Mouse (Mus musculus) kidney, adult 2 months (tissue): Measurements from ENCODE around the gene Ambra1. TPM values are rescaled to one million over a fixed set of nuclear protein-coding genes. Genes with fewer than 3 reads are reported as not detected.

Source experiments
- DNase-seq: peaks from one replicate; pipeline ENCODE4 v3.0.0; 2021
- H3K27ac ChIP-seq: fragments of 200-500 bp; 2 replicates; pipeline ENCODE4 v1.5.1; 2012; ENCODE audit warnings: low read depth, low read length, control low read depth, inconsistent platforms; ENCODE audit not compliant: insufficient read depth
- H3K27me3 ChIP-seq: fragments of 200-500 bp; replicated peaks from 2 replicates; pipeline ENCODE4 v1.6.1; 2012; ENCODE audit warnings: mild to moderate bottlenecking, moderate library complexity, low read length, inconsistent platforms; ENCODE audit not compliant: control insufficient read depth, insufficient read depth
- H3K36me3 ChIP-seq: fragments of 200-500 bp; 2 replicates; pipeline ENCODE4 v1.6.1; 2012; ENCODE audit warnings: mild to moderate bottlenecking, moderate library complexity, low read length, inconsistent platforms; ENCODE audit not compliant: control insufficient read depth, insufficient read depth
- H3K4me1 ChIP-seq: fragments of 200-500 bp; 2 replicates; pipeline ENCODE4 v1.6.1; 2011; ENCODE audit warnings: low read length; ENCODE audit not compliant: control insufficient read depth, insufficient read depth
- H3K4me3 ChIP-seq: fragments of 200-500 bp; 2 replicates; pipeline ENCODE4 v1.5.1; 2011; ENCODE audit warnings: mild to moderate bottlenecking, low read depth, low read length, control low read depth; ENCODE audit not compliant: insufficient read depth
- CTCF ChIP-seq: fragments of 200-500 bp; conservative IDR thresholded peaks from 2 replicates; pipeline ENCODE4 v1.5.1; 2011; ENCODE audit warnings: low read depth, mild to moderate bottlenecking, control low read depth, low read length, moderate library complexity, mixed read lengths; ENCODE audit not compliant: insufficient read depth, insufficient read length
- POLR2A ChIP-seq: fragments of 200-500 bp; IDR thresholded peaks from one replicate; pipeline ENCODE4 v1.6.1; 2011; ENCODE audit warnings: low read depth, low read length, control low read depth
- whole genome bisulfite sequencing: fragments of 180-500 bp; shearing (Covaris S2); methylation state at CpG from one replicate; pipeline ENCODE4 v1.1.7; 2018; 5-methylcytosine and 5-hydroxymethylcytosine counted together
- polyA plus RNA-seq: library from polyadenylated mRNA; depleted of rRNA; stranded (reverse); fragments of >200 nt; gene quantifications from 2 replicates; pipeline ENCODE4 v1.2.3, GENCODE M21; 2012

The Ambra1 gene
- polyA plus RNA-seq, 1 experiment: 34.5 TPM

DNA sequence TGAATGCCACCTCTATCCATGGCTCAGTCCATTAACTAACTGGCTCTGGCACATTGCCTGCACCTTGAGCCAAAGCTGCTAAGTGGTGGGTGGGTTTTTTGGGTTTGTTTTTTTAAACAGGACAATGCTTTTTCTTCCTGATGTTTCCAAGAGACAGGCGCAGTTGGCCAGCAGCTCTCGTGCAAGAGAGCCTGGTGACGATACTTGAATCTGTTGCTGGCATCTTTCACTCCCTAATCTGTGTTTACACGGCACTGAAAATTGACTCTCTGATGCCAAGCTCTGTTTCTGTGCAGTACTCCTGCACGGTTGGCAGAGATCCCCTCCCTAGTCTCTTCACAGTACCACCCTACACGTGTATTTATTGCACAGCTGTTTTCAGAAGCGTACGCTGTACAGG is 140.8 kb downstream of the Ambra1 start:
- H3K27me3 ChIP-seq: no peaks in the 10 kb centered on the region
- H3K36me3 ChIP-seq: no peaks in the 10 kb centered on the region
- H3K4me1 ChIP-seq: 0 out of 2 replicates have a peak, but pooled peaks cover 3% of the 10 kb centered on the region
- no peak overlapping the region for H3K27ac ChIP-seq
- no peak for TF ChIP-seq CTCF
- TF ChIP-seq POLR2A: no peak
- DNase-seq: peak; percentile 4
- no peak overlapping the region for H3K4me3 ChIP-seq
- 56% methylated on average over 8 of the region's 8 CpGs for WGBS

- H3K27me3 ChIP-seq: no peaks in the 10 kb centered on the region
Observed at GRCm38 (mm10) chr2:91871225-91871624, 141.3 kb downstream of the Ambra1 start.

DNA sequence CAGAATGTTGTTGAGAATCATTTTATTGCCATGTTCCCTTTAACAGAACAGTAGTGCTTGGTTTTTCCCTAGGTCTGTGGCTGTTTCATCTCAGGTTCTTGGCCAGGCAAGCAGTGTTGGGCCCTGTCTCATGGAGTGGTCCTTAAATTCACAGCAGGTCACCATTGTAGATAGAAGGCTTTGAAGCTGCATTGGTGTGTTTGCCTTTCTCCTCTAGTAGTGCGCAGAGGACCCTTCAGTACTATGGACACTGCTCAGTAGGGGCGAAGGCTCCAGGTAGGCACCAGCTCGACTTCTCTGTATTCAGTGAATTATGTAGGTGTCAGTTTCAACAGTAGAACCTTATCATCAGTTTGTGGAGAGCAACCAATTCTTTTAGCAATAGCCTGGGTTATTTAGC is 142.7 kb downstream of the Ambra1 start:
- Histone ChIP-seq H3K27ac (no peak overlapping the region), H3K27me3 (no peaks in the 10 kb centered on the region), H3K36me3 (peaks cover 1% of the 10 kb centered on the region; the same call in 1 of the 2 replicates), H3K4me1 (0 out of 2 replicates have a peak, but pooled peaks cover 3% of the 10 kb centered on the region), H3K4me3 (no peak overlapping the region)
- no peak for TF ChIP-seq CTCF
- no peak for TF ChIP-seq POLR2A
- DNase-seq: no peak
- WGBS: 92% methylated on average over 3 of the region's 3 CpGs

More at GRCm38 (mm10) chr2:91871225-91871624, 141.3 kb downstream of the Ambra1 start:
- WGBS: 95% methylated on average over 1 of the region's 1 CpGs
- Histone ChIP-seq H3K4me3 (no peak overlapping the region), H3K36me3 (no peaks in the 10 kb centered on the region), H3K27ac (no peak overlapping the region), H3K4me1 (0 out of 2 replicates have a peak, but pooled peaks cover 3% of the 10 kb centered on the region)
- TF ChIP-seq CTCF: no peak
- no peak for TF ChIP-seq POLR2A
- DNase-seq: no peak

DNA sequence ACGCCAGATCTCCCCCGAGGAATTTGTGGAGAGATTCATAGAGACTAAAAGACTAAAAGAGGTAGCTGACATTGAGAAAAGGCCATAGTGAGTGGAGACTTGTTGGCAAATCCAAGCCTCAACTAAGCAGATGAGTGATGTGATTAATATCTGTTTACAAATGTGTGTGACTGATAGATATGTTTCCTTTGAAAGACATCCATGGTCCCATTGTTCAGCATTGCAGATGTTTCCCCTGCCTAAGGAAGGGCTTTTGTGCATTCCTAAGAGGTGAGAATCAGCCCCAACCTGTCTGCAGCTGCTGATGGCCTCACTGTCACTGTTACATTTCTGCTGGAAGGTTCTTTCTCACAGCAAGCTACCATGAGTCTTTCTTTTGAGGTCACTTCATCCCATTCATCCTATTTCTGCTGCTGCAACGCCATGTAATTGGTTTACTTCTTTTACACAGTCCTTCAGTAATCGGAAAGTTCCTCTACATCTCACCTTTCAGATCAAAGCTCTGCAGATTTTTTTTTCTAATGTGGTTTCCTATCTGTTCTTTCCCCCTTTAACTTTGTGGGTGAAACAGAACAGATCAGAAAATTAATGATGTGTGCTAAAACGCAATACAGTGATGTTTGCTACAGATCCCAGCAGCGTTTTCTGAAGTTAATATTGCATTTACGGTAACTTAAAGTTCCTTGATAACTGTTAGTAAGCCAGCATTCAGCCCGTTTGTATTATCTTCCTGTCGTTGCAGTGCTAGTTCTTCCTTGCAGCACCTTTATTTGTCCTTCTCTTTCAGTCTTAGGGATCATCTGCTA is 146.3 kb downstream of the Ambra1 start:
- 56% methylated on average over 9 of the region's 9 CpGs for WGBS
- no peak for DNase-seq
- H3K4me3 ChIP-seq: no peak overlapping the region

GRCm38 (mm10) chr2:91876806-91877140 is 146.8 kb downstream of the Ambra1 start:
- Histone ChIP-seq H3K27ac (no peak overlapping the region), H3K4me1 (peaks cover 6% of the 10 kb centered on the region; the same call in 1 of the 2 replicates), H3K4me3 (no peak overlapping the region), H3K36me3 (peaks cover 1% of the 10 kb centered on the region; the same call in 1 of the 2 replicates), H3K27me3 (no peaks in the 10 kb centered on the region)
- TF ChIP-seq POLR2A (no peak), CTCF (no peak)
- DNase-seq: peak; percentile 7
- 53% methylated on average over 2 of the region's 2 CpGs for WGBS

More for the DNA sequence above, 146.3 kb downstream of the Ambra1 start:
- Histone ChIP-seq H3K36me3 (peaks cover 1% of the 10 kb centered on the region; the same call in 1 of the 2 replicates), H3K4me1 (peaks cover 6% of the 10 kb centered on the region; the same call in 1 of the 2 replicates), H3K27ac (no peak overlapping the region), H3K27me3 (no peaks in the 10 kb centered on the region)
- TF ChIP-seq POLR2A: no peak
- TF ChIP-seq CTCF: no peak

- H3K27me3 ChIP-seq: no peaks in the 10 kb centered on the region
- no peak overlapping the region for H3K27ac ChIP-seq
- H3K36me3 ChIP-seq: peaks cover 1% of the 10 kb centered on the region; the same call in 1 of the 2 replicates
- no peak overlapping the region for H3K4me3 ChIP-seq
- DNase-seq: no peak
- 68% methylated on average over 7 of the region's 7 CpGs for WGBS
- H3K4me1 ChIP-seq: peaks cover 6% of the 10 kb centered on the region; the same call in 1 of the 2 replicates
- no peak for TF ChIP-seq CTCF
- no peak for TF ChIP-seq POLR2A
Observed at GRCm38 (mm10) chr2:91878387-91879180, 148.7 kb downstream of the Ambra1 start.
